ENCODE assay signal across 18 mouse cellular contexts in the genomic region with DNA sequence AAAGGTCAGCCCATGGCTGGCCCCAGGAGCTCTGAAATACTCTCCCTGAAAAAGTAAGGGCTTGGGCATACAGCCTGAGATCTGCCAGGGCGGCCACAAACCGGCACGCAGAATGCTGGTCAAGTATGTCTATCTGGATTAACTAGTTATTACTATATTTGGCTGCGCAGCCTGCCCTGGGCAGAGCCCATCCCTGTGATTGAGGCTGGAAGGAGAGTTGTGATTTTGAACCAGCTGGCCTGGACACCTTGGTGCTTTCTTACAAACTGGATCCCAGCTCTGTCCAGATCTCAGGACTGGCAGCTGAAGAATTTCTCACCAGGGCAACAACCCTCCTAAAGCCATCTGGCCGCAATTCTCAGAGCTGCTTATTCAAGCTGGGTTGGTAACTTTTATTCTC. TPM values are rescaled to one million over a fixed set of nuclear protein-coding genes. Genes with fewer than 3 reads are reported as not detected.
DNase-seq lines count a peak whose midpoint lies in the region; ATAC-seq and TF ChIP-seq lines count a peak whose summit lies in the region.
"Had no signal": no experiment of that assay in that cellular context is flagged by ENCODE, and none has a peak within 500 bp of the region (broad histone marks: within the 10 kb centered on the region; RNA-seq: fewer than 3 reads in every experiment).

No protein-coding gene starts in this region.

- no peak overlapping the region for H3K9ac ChIP-seq in forebrain, postnatal 0 days
- H3K9ac ChIP-seq in forebrain, embryonic 12.5 days: no peak overlapping the region
- no peak overlapping the region for H3K9ac ChIP-seq in stomach, embryonic 16.5 days (ENCODE audit: low read length)
- H3K9ac ChIP-seq: lung, embryonic 14.5 days had no signal

- no peaks in the 10 kb centered on the region for H3K36me3 ChIP-seq in forebrain, postnatal 0 days (ENCODE audit: insufficient read depth)
- H3K36me3 ChIP-seq in forebrain, embryonic 12.5 days (replicated peaks): no peaks in the 10 kb centered on the region
- no peaks in the 10 kb centered on the region for H3K36me3 ChIP-seq in stomach, embryonic 16.5 days (ENCODE audit: control insufficient read depth, insufficient read depth, low read length)

- H3K27ac ChIP-seq in forebrain, postnatal 0 days (ENCODE audit: low read depth, low read length): no peak overlapping the region
- no peak overlapping the region for H3K27ac ChIP-seq in forebrain, embryonic 12.5 days
- H3K27ac ChIP-seq in layer of hippocampus, adult 2 months: peak overlapping the region; percentile 25; the same call in 1 of the 2 replicates
- H3K27ac ChIP-seq in stomach, embryonic 16.5 days (ENCODE audit: low read length): peak overlapping the region; percentile 38

- H3K4me1 ChIP-seq in forebrain, postnatal 0 days (ENCODE audit: insufficient read depth): no peaks in the 10 kb centered on the region
- peaks cover 13% of the 10 kb centered on the region; the same call in 1 of the 2 replicates for H3K4me1 ChIP-seq in forebrain, embryonic 12.5 days
- 0 out of 2 replicates have a peak, but pooled peaks cover 2% of the 10 kb centered on the region for H3K4me1 ChIP-seq in stomach, embryonic 16.5 days (ENCODE audit: control insufficient read depth, insufficient read depth, low read length)

- intact Hi-C loops in gastrocnemius, postnatal 14 days (cut with DNase I; ENCODE audit: low total_unique reads): no loop called here

- WGBS in forebrain, postnatal 0 days: 66% methylated on average over 5 of the region's 5 CpGs
- 91% methylated on average over 5 of the region's 5 CpGs for WGBS in forebrain, embryonic 12.5 days
- WGBS in stomach, embryonic 16.5 days: 85% methylated on average over 5 of the region's 5 CpGs

- no peak for DNase-seq in forebrain, postnatal 0 days
- DNase-seq in layer of hippocampus, adult 2 months (ENCODE audit: low spot score in 2 of 2): no peak
- no peak for DNase-seq in layer of hippocampus, postnatal 14 days (ENCODE audit: low spot score in 2 of 2)
- DNase-seq in gastrocnemius, postnatal 14 days: peak; percentile 62
- no peak for DNase-seq in testis, postnatal 10 days (ENCODE audit: low spot score)
- DNase-seq: adrenal gland, postnatal 36 days; kidney, adult 9 months; lung, embryonic 14.5 days; right cerebral cortex, adult 18-20 months; thymus, adult 18-20 months had no signal

- H3K27me3 ChIP-seq in forebrain, postnatal 0 days (ENCODE audit: insufficient read depth, low read length): no peaks in the 10 kb centered on the region
- no peaks in the 10 kb centered on the region for H3K27me3 ChIP-seq in forebrain, embryonic 12.5 days
- H3K27me3 ChIP-seq in stomach, embryonic 16.5 days (ENCODE audit: control insufficient read depth, insufficient read depth, low read length): no peaks in the 10 kb centered on the region

- peak; percentile 34; the same call in 1 of the 2 replicates for ATAC-seq in forebrain, postnatal 0 days
- ATAC-seq in forebrain, embryonic 12.5 days (ENCODE audit: low FRiP score): no peak
- ATAC-seq in stomach, embryonic 16.5 days (ENCODE audit: insufficient read depth, low FRiP score): no peak
- ATAC-seq: activated CD4-positive, CD25-positive, alpha-beta regulatory T cell, adult 4 months had no signal

- TF ChIP-seq CTCF in forebrain, postnatal 0 days (IDR thresholded peaks at IDR 0.05; ENCODE audit: low read depth): no peak
- no peak for TF ChIP-seq CTCF in layer of hippocampus, adult 2 months (conservative IDR thresholded peaks at IDR 0.05)

- H3K9me3 ChIP-seq in forebrain, postnatal 0 days (ENCODE audit: low read length): no peaks in the 10 kb centered on the region
- no peaks in the 10 kb centered on the region for H3K9me3 ChIP-seq in forebrain, embryonic 12.5 days
- H3K9me3 ChIP-seq in stomach, embryonic 16.5 days (replicated peaks; ENCODE audit: control insufficient read depth, low read length): no peaks in the 10 kb centered on the region

- H3K4me2 ChIP-seq in forebrain, postnatal 0 days (ENCODE audit: low read depth): no peak overlapping the region
- no peak overlapping the region for H3K4me2 ChIP-seq in forebrain, embryonic 12.5 days
- H3K4me2 ChIP-seq in stomach, embryonic 16.5 days (ENCODE audit: low read depth, low read length): no peak overlapping the region
- H3K4me2 ChIP-seq: lung, embryonic 14.5 days had no signal

- H3K4me3 ChIP-seq in forebrain, postnatal 0 days (ENCODE audit: low read depth, low read length): no peak overlapping the region
- no peak overlapping the region for H3K4me3 ChIP-seq in forebrain, embryonic 12.5 days (replicated peaks)
- no peak overlapping the region for H3K4me3 ChIP-seq in layer of hippocampus, adult 2 months
- no peak overlapping the region for H3K4me3 ChIP-seq in stomach, embryonic 16.5 days (replicated peaks; ENCODE audit: low read length)

RNA-seq across cellular contexts. Expression of a gene that starts 14.3 kb away (rescaled TPM):
- total RNA-seq in forebrain, postnatal 0 days (2014; rRNA removed): 37.4 and 38.6 TPM in 2 replicates
- 58.3 and 62.5 TPM in 2 replicates for polyA plus RNA-seq in forebrain, postnatal 0 days (2015; fragmentation: Nextera tagmentation; extraction: Ambion mirVana)
- 45.9 and 51.1 TPM in 2 replicates for polyA plus RNA-seq in forebrain, embryonic 12.5 days (2016; fragmentation: Nextera tagmentation; extraction: Ambion mirVana)
- 10 to 100 TPM; 34.1 to 36.2 TPM for total RNA-seq in layer of hippocampus, adult 2 months (2021)
- 10 to 100 TPM; 33.7 to 38.0 TPM for total RNA-seq in layer of hippocampus, postnatal 14 days (2021)
- total RNA-seq in gastrocnemius, postnatal 14 days (2021): 10 to 100 TPM; 10.6 to 11.6 TPM
- polyA plus RNA-seq in stomach, embryonic 16.5 days (2015; fragmentation: Nextera tagmentation; extraction: Ambion mirVana): 51.6 and 55.2 TPM in 2 replicates

RNA-seq across cellular contexts. Expression of a gene that starts 14.5 kb away (rescaled TPM):
- total RNA-seq in forebrain, postnatal 0 days (2014; rRNA removed): 30.6 and 41.9 TPM in 2 replicates
- polyA plus RNA-seq in forebrain, postnatal 0 days (2015; fragmentation: Nextera tagmentation; extraction: Ambion mirVana): 25.2 and 27.0 TPM in 2 replicates
- polyA plus RNA-seq in forebrain, embryonic 12.5 days (2016; fragmentation: Nextera tagmentation; extraction: Ambion mirVana): 26.0 and 26.7 TPM in 2 replicates
- total RNA-seq in layer of hippocampus, adult 2 months (2021): 10 to 100 TPM; 16.5 to 17.6 TPM
- total RNA-seq in layer of hippocampus, postnatal 14 days (2021): 10 to 100 TPM; 16.9 to 18.8 TPM
- 1 to 10 TPM; 8.2 to 8.9 TPM for total RNA-seq in gastrocnemius, postnatal 14 days (2021)
- 13.8 and 16.7 TPM in 2 replicates for polyA plus RNA-seq in stomach, embryonic 16.5 days (2015; fragmentation: Nextera tagmentation; extraction: Ambion mirVana)

RNA-seq across cellular contexts. Expression of a gene that starts 19.8 kb away (rescaled TPM):
- 0.08 TPM in 1 of 2 replicates, not detected in the other for total RNA-seq in forebrain, postnatal 0 days (2014; rRNA removed)
- polyA plus RNA-seq in forebrain, postnatal 0 days (2015; fragmentation: Nextera tagmentation; extraction: Ambion mirVana): 0.09 and 0.28 TPM in 2 replicates
- 1.0 and 1.5 TPM in 2 replicates for polyA plus RNA-seq in forebrain, embryonic 12.5 days (2016; fragmentation: Nextera tagmentation; extraction: Ambion mirVana)
- total RNA-seq in layer of hippocampus, adult 2 months (2021): not detected
- not detected for total RNA-seq in layer of hippocampus, postnatal 14 days (2021)
- total RNA-seq in gastrocnemius, postnatal 14 days (2021): under 1 TPM in 1 of 2 experiments, not detected in 1; 0.06 TPM
- polyA plus RNA-seq in stomach, embryonic 16.5 days (2015; fragmentation: Nextera tagmentation; extraction: Ambion mirVana): 3.6 and 5.9 TPM in 2 replicates
- total RNA-seq: layer of hippocampus, adult 8-10 months; liver, adult 2 months; megakaryocyte, adult 5-6 weeks had no signal
- polyA plus RNA-seq: liver, adult 2 months had no signal

RNA-seq across cellular contexts. Expression of a gene that starts 26.6 kb away (rescaled TPM):
- total RNA-seq in forebrain, postnatal 0 days (2014; rRNA removed): 0.38 TPM in 1 of 2 replicates, not detected in the other
- polyA plus RNA-seq in forebrain, postnatal 0 days (2015; fragmentation: Nextera tagmentation; extraction: Ambion mirVana): 1.5 and 1.9 TPM in 2 replicates
- polyA plus RNA-seq in forebrain, embryonic 12.5 days (2016; fragmentation: Nextera tagmentation; extraction: Ambion mirVana): 2.2 and 2.3 TPM in 2 replicates
- total RNA-seq in layer of hippocampus, adult 2 months (2021): not detected
- total RNA-seq in layer of hippocampus, postnatal 14 days (2021): not detected
- total RNA-seq in gastrocnemius, postnatal 14 days (2021): under 1 TPM in 1 of 2 experiments, not detected in 1; 0.57 TPM
- polyA plus RNA-seq in stomach, embryonic 16.5 days (2015; fragmentation: Nextera tagmentation; extraction: Ambion mirVana): 5.9 and 9.9 TPM in 2 replicates
- total RNA-seq: megakaryocyte, adult 5-6 weeks had no signal
- polyA plus RNA-seq: activated CD4-positive, CD25-positive, alpha-beta regulatory T cell, adult 4 months had no signal

RNA-seq across cellular contexts. Expression of a gene that starts 35.6 kb away (rescaled TPM):
- total RNA-seq in forebrain, postnatal 0 days (2014; rRNA removed): not detected in 2 replicates
- not detected in 2 replicates for polyA plus RNA-seq in forebrain, postnatal 0 days (2015; fragmentation: Nextera tagmentation; extraction: Ambion mirVana)
- polyA plus RNA-seq in forebrain, embryonic 12.5 days (2016; fragmentation: Nextera tagmentation; extraction: Ambion mirVana): not detected in 2 replicates
- total RNA-seq in layer of hippocampus, adult 2 months (2021): not detected
- not detected for total RNA-seq in layer of hippocampus, postnatal 14 days (2021)
- not detected for total RNA-seq in gastrocnemius, postnatal 14 days (2021)
- polyA plus RNA-seq in stomach, embryonic 16.5 days (2015; fragmentation: Nextera tagmentation; extraction: Ambion mirVana): 3.4 TPM in 2 replicates
- total RNA-seq: adrenal gland, postnatal 36 days; layer of hippocampus, adult 8-10 months; liver, adult 2 months; megakaryocyte, adult 5-6 weeks; neutrophil, adult 5-6 weeks had no signal
- polyA plus RNA-seq: activated CD4-positive, CD25-positive, alpha-beta regulatory T cell, adult 4 months; spleen, adult 2 months had no signal

Comparison
In these comparisons a context has a peak if more than half of its experiments do, and no peak if none do; other contexts are left out.
1. H3K27ac ChIP-seq: peak in layer of hippocampus, adult 2 months (single experiment) and stomach, embryonic 16.5 days (single experiment); none in forebrain, postnatal 0 days (single experiment) and forebrain, embryonic 12.5 days (single experiment).